Mouse (Mus musculus) lung, postnatal 36 days (tissue): ENCODE results near the gene Tmem258.
A peak's percentile ranks its signal among the peaks of the same experiment; 100 is the strongest.

Source experiments
- DNase-seq: peaks from one replicate; pipeline ENCODE4 v3.0.0; 2022; ENCODE audit warnings: mixed read lengths

The Tmem258 gene

GRCm38 (mm10) chr19:10224637-10225453 is 21.0 kb downstream of the Tmem258 start:
- no peak for DNase-seq

- DNase-seq = peak; percentile 21
Observed at GRCm38 (mm10) chr19:10225767-10226166, 22.0 kb downstream of the Tmem258 start.

GRCm38 (mm10) chr19:10231016-10231415 is 27.2 kb downstream of the Tmem258 start:
- DNase-seq = no peak

GRCm38 (mm10) chr19:10231871-10232270 is 28.1 kb downstream of the Tmem258 start:
- DNase-seq = no peak

GRCm38 (mm10) chr19:10232327-10233017 is 28.7 kb downstream of the Tmem258 start:
- DNase-seq = no peak

- no peak for DNase-seq
Observed at GRCm38 (mm10) chr19:10235784-10236565, 32.2 kb downstream of the Tmem258 start.

GRCm38 (mm10) chr19:10238477-10238876 is 34.7 kb downstream of the Tmem258 start:
- peak; percentile 37 for DNase-seq

- DNase-seq = peak; percentile 6
Observed at GRCm38 (mm10) chr19:10239419-10239818, 35.6 kb downstream of the Tmem258 start.

GRCm38 (mm10) chr19:10239975-10240653 is 36.3 kb downstream of the Tmem258 start:
- no peak for DNase-seq

GRCm38 (mm10) chr19:10240654-10241305 is 37.0 kb downstream of the Tmem258 start, which contains the start of gene Myrf:
Gene Myrf, minus strand, starts transcription at chr19:10240748.
- peak; percentile 77 for DNase-seq

GRCm38 (mm10) chr19:10242916-10243315 is 39.1 kb downstream of the Tmem258 start:
- no peak for DNase-seq

GRCm38 (mm10) chr19:10244183-10244582 is 40.4 kb downstream of the Tmem258 start:
- peak; percentile 76 for DNase-seq

- no peak for DNase-seq
Observed at GRCm38 (mm10) chr19:10247165-10247564, 43.4 kb downstream of the Tmem258 start.

- peak; percentile 8 for DNase-seq
Observed at GRCm38 (mm10) chr19:10248128-10248527, 44.3 kb downstream of the Tmem258 start.
